Mouse (Mus musculus): ENCODE measurements at regions not wholly inside any gene's neighbourhood (a gene's known extent, or its start where the extent isn't known, plus 50 kb on each side); places are given as distances from the start of the nearest gene placed in this dataset.

DNA sequence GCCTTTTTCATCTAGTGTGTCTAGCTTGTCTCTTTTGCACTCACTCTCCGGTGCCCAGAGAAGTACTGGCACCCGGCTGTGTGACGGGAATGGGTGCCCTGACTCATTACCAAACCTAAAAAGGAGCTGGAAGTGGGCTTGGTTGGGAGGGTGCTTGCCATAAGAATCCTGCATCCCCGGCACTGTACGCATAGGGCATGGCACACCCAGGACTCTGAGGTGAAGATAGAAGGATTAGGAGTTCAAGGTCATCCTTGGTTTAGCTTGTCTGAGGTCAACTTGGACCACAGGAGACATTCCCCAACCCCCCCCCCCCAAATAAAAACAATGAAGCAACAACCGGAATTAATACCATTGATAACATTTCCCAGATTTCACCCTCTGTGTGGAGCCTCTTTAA lies 59.5 kb upstream of the Zfp217 start:
- Histone ChIP-seq H3K9me3 (no peaks in the 10 kb centered on the region), H3K4me1 (peaks cover 44% of the 10 kb centered on the region), H3K4me3 (replicated peaks) (no peak overlapping the region), H3K36me3 (replicated peaks; ENCODE audit: low read length) (no peaks in the 10 kb centered on the region), H3K27me3 (replicated peaks) (no peaks in the 10 kb centered on the region)
- TF ChIP-seq FLI1 (IDR thresholded peaks at IDR 0.05; ENCODE audit: low read length), result no peak
- no peak for TF ChIP-seq GATA1 (IDR thresholded peaks at IDR 0.05; ENCODE audit: borderline replicate concordance, low read length)

DNA sequence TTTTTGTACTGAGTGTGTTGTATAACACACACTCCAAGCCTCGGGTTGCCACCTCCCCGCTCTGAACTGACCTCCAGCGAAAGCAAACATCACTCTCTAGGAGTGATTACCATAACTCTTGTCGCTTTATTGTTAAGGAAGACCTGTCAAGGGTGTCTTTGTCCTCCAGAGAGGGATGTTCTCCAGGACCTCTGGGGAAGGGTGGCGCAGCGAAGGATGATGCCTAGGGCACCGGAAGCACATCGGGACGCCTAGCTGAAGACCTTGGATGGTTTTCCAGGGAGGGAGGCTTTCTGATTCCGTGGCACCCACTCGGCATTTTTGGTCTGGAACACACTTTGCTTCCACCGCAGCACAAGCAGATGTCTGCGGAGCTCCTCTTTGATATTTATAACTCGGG lies 59.0 kb upstream of the Zfp217 start:
- no peak overlapping the region for H3K4me3 ChIP-seq (replicated peaks)
- H3K9me3 ChIP-seq, result no peaks in the 10 kb centered on the region
- H3K36me3 ChIP-seq (replicated peaks; ENCODE audit: low read length), result no peaks in the 10 kb centered on the region
- TF ChIP-seq GATA1 (IDR thresholded peaks at IDR 0.05; ENCODE audit: borderline replicate concordance, low read length) (no peak), FLI1 (IDR thresholded peaks at IDR 0.05; ENCODE audit: low read length) (no peak)
- H3K4me1 ChIP-seq, result peaks cover 48% of the 10 kb centered on the region
- no peaks in the 10 kb centered on the region for H3K27me3 ChIP-seq (replicated peaks)

DNA sequence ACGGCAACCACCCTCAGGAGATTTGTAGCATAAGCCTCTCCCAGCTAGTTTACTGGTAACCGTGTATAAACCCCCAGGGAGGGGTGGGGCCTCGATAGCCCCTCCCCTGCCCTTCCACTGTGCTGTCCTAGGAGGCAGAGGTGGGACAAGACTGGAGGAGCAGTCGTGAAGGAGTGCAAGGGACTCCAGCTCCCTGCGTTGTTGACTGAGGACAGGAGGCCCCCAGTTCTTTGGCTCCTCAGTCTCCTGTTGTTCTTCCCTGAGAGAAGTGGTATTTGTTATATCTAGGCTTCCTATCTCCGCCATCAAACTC lies 58.5 kb upstream of the Zfp217 start:
- peak overlapping the region; percentile 91 for H3K4me3 ChIP-seq (replicated peaks)
- H3K9me3 ChIP-seq, result no peaks in the 10 kb centered on the region
- H3K27me3 ChIP-seq (replicated peaks), result no peaks in the 10 kb centered on the region
- peaks cover 52% of the 10 kb centered on the region for H3K4me1 ChIP-seq
- no peak for TF ChIP-seq FLI1 (IDR thresholded peaks at IDR 0.05; ENCODE audit: low read length)
- TF ChIP-seq GATA1 (IDR thresholded peaks at IDR 0.05; ENCODE audit: borderline replicate concordance, low read length), result no peak
- no peaks in the 10 kb centered on the region for H3K36me3 ChIP-seq (replicated peaks; ENCODE audit: low read length)

DNA sequence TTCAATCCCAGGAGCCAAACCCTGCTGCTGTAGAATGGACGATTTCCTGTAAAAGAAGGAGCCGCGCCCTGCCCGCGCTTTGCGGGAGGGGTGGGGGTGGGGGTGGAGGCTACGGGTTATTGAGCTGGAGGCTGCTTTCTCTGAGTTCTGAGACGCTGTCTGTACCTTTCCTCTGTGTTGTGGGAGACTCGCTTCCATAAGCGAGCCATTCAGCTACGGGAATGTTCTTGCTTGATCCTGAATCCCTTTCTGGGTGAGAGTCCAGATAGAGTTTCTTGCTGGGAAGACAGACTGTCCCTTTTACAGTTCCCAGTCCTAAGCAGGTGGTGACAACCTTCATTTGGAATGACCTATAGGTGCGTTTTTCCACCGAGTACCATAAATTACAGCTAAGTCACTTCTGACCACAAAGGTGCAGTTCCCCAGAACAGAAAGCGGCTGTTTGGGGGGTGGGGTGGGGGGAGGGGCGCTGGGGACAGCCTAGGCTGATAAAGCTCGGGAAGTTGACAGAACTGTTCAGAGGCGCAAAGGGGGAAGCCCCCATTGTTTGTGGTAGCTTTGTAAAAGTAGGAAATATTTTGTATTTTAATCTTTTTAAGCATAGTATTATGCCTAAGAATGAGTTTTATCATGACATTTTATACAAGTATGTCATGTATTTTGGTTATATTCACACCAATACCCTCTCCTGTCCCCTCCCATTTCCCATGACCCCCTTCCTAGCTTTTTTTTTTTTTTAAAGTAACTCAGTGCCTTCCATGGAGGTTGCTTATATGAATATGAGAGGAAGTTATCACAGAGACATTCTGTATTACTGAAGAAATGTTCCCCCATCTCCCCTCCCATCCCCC lies 57.9 kb upstream of the Zfp217 start:
- H3K4me1 ChIP-seq, result peaks cover 52% of the 10 kb centered on the region
- no peaks in the 10 kb centered on the region for H3K9me3 ChIP-seq
- peak overlapping the region; percentile 91 for H3K4me3 ChIP-seq (replicated peaks)
- H3K27me3 ChIP-seq (replicated peaks), result no peaks in the 10 kb centered on the region
- H3K36me3 ChIP-seq (replicated peaks; ENCODE audit: low read length), result no peaks in the 10 kb centered on the region
- TF ChIP-seq GATA1 (IDR thresholded peaks at IDR 0.05; ENCODE audit: borderline replicate concordance, low read length), result no peak

DNA sequence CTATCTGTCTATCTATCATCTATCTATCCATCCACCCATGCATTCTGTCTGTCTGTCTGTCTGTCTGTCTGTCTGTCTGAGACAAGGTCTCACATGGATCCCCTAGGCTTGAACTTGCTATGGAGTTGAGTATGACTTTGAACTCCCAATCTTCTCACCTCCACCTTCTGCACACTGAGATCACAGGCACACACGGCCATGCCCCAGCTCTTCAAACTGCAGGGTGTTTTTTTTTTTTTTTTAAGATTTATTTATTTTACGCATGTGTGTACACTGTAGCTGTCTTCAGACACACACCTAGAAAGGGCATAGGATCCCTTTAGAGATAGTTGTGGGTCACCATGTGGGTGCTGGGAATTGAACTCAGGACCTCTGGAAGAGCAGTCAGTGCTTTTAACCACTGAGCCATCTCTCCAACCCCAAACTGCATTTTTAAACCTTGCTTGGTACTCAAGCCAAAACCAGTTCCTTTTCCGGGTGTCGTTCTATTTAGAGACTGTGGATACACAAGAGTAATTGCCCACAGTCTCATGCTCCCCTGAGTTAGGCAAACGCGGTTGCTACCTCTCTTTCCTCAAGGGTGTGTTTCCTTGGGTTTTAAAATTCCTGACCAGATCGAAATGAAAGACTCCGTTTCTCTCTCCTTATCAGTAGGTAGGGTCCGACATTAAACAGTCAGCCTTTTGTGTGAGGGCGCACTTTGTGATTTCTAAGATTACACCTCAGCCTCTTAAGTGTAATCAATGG lies 57.0 kb upstream of the Zfp217 start:
- peaks cover 49% of the 10 kb centered on the region for H3K4me1 ChIP-seq
- H3K36me3 ChIP-seq (replicated peaks; ENCODE audit: low read length), result no peaks in the 10 kb centered on the region
- no peaks in the 10 kb centered on the region for H3K27me3 ChIP-seq (replicated peaks)
- TF ChIP-seq FLI1 (IDR thresholded peaks at IDR 0.05; ENCODE audit: low read length) (no peak), GATA1 (IDR thresholded peaks at IDR 0.05; ENCODE audit: borderline replicate concordance, low read length) (no peak)
- peak overlapping the region; percentile 91 for H3K4me3 ChIP-seq (replicated peaks)
- H3K9me3 ChIP-seq, result no peaks in the 10 kb centered on the region

DNA sequence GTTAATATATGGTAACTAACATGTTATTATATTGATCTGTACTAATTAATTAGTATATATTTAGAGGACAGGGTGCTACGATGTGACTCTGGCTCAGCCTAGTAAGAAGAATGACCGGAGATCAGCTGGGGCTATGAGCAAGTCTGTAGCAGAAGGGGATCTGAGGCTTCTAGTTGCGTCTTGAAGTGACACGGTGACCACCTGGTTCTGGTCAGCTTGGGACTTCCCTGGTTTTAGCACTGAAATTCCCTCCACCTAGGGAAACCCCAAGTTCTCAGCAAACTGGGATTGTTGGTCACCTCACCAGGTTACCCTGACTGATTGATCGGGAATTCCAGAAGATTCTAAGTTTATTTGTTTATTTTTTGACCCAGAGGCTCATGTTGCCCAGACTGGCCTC lies 55.6 kb upstream of the Zfp217 start:
- H3K4me1 ChIP-seq, result peaks cover 43% of the 10 kb centered on the region
- no peak overlapping the region for H3K4me3 ChIP-seq (replicated peaks)
- no peaks in the 10 kb centered on the region for H3K27me3 ChIP-seq (replicated peaks)
- H3K9me3 ChIP-seq, result no peaks in the 10 kb centered on the region
- TF ChIP-seq GATA1 (IDR thresholded peaks at IDR 0.05; ENCODE audit: borderline replicate concordance, low read length) (no peak), FLI1 (IDR thresholded peaks at IDR 0.05; ENCODE audit: low read length) (no peak)
- no peaks in the 10 kb centered on the region for H3K36me3 ChIP-seq (replicated peaks; ENCODE audit: low read length)

DNA sequence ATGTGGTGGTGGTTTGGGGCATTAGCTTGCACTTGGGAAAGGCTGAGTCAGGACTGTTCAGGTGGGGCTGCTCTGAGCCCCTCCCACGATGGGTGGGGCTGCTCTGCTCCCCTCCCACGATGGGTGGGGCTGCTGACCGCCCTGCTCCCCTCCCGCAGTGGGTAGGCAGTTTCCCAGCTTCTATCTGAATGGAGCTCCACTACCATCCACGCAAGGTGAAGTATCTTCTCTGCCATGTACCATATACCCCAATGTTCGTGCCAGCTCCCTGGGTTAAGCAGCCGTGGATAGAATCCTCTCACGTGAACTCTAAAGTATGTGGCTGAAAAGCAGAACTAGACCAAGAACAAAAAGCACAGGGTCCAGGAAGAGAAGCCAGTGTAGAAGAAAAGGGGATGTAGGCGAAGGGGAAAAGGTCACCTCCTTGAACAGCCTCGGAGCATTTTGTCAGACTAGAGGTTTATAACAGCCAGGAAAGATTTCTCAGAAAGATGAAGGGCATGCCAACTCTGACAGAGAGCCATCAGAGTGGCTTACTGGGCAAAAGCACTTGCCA lies 54.0 kb upstream of the Zfp217 start:
- no peaks in the 10 kb centered on the region for H3K36me3 ChIP-seq (replicated peaks; ENCODE audit: low read length)
- no peaks in the 10 kb centered on the region for H3K27me3 ChIP-seq (replicated peaks)
- H3K4me1 ChIP-seq, result peaks cover 36% of the 10 kb centered on the region
- H3K4me3 ChIP-seq (replicated peaks), result peak overlapping the region; percentile 80
- no peaks in the 10 kb centered on the region for H3K9me3 ChIP-seq
- TF ChIP-seq FLI1 (IDR thresholded peaks at IDR 0.05; ENCODE audit: low read length) (no peak), GATA1 (IDR thresholded peaks at IDR 0.05; ENCODE audit: borderline replicate concordance, low read length) (no peak)
